Mouse (Mus musculus): ENCODE measurements around the gene Olfr429.
"Not testable (repeated sequence)": the region's sequence is repeated elsewhere in the genome, so short reads cannot be mapped to it uniquely, and the experiment has no call there.

Gene Olfr429

DNA sequence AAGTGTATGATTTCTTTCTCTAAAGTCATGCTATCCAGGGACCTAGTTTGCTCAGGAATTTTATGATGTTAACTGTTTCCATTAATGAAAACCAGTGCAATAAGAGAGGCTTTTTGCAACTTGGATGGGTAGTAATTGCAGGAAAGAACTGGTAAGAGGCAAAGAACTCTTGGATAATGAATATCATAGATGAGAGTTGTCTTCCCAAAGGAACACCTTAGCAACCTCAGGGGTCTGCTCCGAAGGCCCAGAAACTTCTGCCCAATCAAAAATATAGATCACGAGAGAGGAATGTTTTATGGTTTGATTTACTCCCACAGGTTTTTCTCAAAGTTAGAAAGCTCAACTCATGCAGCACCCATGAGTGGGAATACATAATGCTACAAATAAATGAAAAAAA lies at the start of gene Olfr429:
Gene Olfr429, plus strand, starts transcription at position 301 of the 400 bp plus-strand sequence.
- DNase-seq (ENCODE audit: low spot score in 2 of 2) = no peak

- no peak for DNase-seq (ENCODE audit: low spot score in 2 of 2)
Measured at GRCm38 (mm10) chr1:174035841-174036240, 48.3 kb upstream of the Olfr429 start.

DNA sequence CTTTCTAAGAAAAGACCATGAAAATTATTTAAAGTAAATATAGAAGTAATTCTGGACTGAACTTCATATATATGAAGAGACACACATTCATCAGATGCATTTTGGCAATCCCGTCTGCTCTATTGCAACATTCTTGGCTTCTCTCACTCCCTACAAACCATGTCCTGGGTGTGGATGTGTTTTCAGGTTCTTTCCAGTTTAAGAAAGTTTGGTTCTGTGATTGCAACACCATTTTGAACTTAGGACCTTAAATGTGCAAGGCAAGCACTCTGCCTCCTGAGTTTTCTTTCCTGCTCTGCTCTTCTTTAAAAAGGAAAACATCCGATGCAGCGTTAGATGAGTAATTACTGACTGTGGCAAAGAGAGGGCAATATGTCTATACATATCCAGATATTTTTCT lies 45.7 kb upstream of the Olfr429 start:
- DNase-seq (ENCODE audit: low spot score in 2 of 2) = no peak

DNA sequence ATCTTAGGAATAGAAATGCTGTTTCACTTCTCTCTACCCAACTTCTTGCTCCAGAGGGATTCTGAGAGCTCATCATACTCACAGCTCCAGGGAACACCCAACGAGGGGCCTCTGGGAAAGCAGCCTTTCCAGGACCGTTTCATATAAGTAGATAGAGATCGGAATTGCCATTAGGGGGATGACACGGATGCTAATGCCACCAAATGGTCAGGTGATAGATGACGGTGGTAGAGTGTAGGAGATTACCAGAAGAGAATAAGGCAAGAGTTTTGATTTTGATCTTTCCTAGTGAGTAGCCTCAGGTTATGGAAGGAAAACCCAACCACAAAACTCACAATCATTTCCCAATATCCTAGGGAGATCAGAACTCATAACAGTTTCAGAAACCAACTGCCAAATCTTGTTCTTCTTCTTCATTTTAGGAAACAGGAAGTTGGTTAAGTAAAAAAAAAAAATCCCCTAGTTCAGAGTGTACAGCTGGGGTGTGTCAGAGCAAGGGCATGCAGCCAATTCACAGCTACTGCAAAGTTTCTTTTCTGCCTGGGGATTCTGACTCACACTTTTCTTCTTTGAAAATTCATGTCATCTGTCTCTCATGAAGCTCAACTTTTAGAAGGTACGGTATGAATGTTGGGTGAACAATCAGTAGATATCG lies 43.5 kb upstream of the Olfr429 start, which contains the start of gene Olfr433:
Gene Olfr433, plus strand, starts transcription at position 183 of the 655 bp plus-strand sequence.
- DNase-seq (ENCODE audit: low spot score in 2 of 2) = no peak

DNA sequence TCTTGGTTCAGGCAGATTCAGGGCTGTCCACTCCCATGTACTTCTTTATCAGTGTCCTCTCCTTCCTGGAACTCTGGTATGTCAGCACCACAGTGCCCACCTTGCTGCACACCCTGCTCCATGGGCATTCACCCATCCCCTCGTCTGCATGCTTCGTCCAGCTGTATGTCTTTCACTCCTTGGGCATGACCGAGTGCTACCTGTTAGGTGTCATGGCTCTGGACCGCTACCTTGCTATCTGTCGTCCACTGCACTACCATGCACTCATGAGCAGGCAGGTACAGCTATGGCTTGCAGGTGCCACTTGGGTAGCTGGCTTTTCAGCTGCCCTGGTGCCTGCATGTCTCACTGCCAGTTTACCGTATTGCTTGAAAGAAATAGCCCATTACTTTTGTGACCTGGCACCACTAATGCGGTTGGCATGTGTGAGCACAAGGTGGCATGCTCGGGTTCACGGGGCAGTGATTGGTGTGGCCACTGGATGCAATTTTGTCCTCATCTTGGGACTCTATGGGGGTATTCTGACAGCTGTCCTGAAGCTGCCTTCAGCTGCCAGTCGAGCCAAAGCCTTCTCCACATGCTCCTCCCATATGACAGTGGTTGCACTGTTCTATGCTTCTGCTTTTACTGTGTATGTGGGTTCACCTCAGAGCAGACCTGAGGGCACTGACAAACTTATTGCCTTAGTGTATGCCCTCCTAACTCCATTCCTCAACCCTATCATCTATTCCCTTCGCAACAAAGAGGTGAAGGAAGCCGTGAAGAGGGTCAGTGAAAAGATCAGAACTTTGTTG lies 41.8 kb upstream of the Olfr429 start:
- DNase-seq (ENCODE audit: low spot score in 2 of 2) = not testable (repeated sequence)

DNA sequence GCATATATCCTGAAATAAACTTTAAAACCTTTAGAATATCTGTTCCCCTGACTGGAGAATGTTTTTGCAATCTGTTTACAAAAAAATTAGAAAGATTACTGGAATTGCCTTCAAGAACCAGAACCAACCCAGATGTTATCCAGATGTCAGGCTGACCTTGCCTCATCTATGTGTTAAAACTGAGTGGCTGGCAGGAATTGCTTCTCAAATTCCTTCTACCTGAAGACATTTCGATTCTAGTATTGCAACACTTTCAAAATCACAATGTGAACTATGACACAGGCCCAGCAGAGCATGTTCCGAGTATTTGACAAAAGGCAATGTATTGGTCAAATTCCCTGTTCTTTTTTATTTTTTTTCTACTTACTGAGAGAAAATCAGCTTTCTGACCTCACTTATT lies 39.7 kb upstream of the Olfr429 start:
- no peak for DNase-seq (ENCODE audit: low spot score in 2 of 2)

DNA sequence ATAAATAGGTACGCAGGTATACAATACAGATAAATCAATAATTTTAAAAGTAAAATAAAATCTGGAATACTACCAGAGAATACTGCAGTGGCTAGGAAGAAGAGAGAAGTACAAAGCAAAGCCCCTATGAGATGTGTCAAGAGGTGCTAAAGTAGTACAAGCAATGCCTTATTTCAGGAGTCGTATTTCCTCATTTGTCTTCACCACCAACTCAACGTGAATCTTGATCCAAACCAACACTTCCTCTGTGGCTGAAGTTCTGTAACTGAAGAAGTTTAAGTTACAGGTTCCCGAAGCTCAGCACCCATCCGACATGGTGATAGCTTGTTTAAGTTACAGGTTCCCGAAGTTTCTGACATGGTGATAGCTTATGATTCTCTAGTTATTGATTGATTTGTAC lies 35.9 kb upstream of the Olfr429 start:
- DNase-seq (ENCODE audit: low spot score in 2 of 2) = not testable (repeated sequence)

DNA sequence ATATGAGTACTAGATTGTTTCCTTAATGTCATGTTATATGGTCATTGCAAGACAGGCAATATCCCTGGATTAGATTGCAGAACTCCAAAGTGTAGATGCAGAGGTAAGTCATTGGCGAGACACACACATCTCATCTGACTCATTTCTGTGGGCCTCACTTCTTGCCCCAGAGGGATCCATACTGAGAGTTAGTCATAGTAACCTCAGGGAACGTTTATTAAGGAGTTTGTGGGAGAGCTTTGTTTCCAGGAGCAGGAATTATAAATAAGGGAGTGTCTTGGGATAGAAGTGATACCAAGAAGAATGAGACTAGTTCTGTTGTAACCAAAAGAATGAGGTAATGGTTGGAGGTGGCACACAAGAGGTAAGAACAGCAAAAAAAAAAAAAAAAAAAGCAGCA lies 35.2 kb upstream of the Olfr429 start, which contains the start of gene Olfr432:
Gene Olfr432, plus strand, starts transcription at position 313 of the 400 bp plus-strand sequence.
- no peak for DNase-seq (ENCODE audit: low spot score in 2 of 2)

- not testable (repeated sequence) for DNase-seq (ENCODE audit: low spot score in 2 of 2)
Measured at GRCm38 (mm10) chr1:174049357-174049756, 34.8 kb upstream of the Olfr429 start.

- DNase-seq (ENCODE audit: low spot score in 2 of 2) = no peak
Measured at GRCm38 (mm10) chr1:174050532-174050931, 33.6 kb upstream of the Olfr429 start.

- DNase-seq (ENCODE audit: low spot score in 2 of 2) = no peak
Measured at GRCm38 (mm10) chr1:174051515-174051914, 32.6 kb upstream of the Olfr429 start.

DNA sequence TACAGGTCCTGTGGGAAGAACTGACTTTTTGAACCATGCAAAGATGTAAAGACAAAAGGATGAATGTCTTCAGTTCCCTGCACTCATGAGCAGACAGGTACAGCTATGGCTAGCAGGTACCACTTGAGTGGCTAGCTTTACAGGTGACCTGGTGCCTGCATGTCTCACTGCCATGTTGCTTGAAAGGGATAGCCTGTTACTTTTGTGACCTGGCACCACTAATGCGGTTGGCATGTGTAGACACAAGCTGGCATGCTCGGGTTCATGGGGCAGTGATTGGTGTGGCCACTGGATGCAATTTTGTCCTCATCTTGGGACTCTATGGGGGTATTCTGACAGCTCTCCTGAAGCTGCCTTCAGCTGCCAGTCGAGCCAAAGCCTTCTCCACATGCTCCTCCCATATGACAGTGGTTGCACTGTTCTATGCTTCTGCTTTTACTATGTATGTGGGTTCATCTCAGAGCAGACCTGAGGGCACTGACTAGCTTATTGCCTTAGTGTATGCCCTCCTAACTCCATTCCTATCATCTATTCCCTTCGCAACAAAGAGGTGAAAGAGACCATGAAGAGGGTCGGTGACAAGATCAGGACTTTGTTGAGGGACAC lies 32.1 kb upstream of the Olfr429 start:
- DNase-seq (ENCODE audit: low spot score in 2 of 2) = no peak

- DNase-seq (ENCODE audit: low spot score in 2 of 2) = no peak
Measured at GRCm38 (mm10) chr1:174052981-174053380, 31.1 kb upstream of the Olfr429 start.

GRCm38 (mm10) chr1:174055248-174055647 lies 28.9 kb upstream of the Olfr429 start:
- DNase-seq (ENCODE audit: low spot score in 2 of 2) = no peak

DNA sequence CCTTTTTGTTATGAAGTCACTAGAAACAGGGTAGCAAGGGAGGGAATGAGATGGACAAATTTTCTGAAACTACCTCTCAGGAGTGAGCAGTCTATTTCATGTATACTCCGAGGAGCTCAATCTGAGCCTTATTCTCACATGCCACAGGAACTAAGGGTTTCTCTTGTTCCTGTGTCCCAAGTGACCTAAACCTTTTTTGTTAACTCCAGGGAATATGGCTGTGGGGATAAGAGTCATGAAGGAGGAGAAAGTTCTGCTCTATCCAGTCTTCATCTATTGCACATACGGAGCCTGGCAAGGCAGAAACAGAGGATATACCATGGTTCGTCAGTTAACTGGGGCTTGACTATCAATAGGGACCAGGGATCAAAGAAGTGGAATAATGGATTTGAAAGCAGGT lies 17.8 kb upstream of the Olfr429 start, which contains the start of gene Olfr430:
Gene Olfr430, plus strand, starts transcription at position 301 of the 400 bp plus-strand sequence.
- no peak for DNase-seq (ENCODE audit: low spot score in 2 of 2)

DNA sequence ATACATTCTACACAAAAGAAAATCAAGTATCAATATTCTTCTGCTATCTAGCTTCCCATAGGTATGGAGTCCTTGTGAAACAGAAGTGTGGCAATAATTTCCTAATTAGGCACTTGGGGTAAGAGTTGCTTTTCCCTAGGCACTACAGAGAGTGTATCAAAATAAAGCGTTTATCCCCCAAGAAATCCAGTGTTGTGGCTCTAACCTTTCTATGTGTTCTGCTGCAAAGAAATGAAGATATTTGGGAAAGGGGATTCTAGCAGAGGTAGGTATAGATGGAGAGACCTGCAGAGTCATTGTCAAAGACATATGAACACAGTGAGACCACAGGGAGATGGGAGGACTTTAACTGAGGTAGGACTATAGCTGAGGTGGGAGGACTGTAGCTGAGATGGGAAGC lies 12.5 kb downstream of the Olfr429 start, which contains the start of gene Olfr427:
Gene Olfr427, plus strand, starts transcription at position 301 of the 400 bp plus-strand sequence.
- no peak for DNase-seq (ENCODE audit: low spot score in 2 of 2)

DNA sequence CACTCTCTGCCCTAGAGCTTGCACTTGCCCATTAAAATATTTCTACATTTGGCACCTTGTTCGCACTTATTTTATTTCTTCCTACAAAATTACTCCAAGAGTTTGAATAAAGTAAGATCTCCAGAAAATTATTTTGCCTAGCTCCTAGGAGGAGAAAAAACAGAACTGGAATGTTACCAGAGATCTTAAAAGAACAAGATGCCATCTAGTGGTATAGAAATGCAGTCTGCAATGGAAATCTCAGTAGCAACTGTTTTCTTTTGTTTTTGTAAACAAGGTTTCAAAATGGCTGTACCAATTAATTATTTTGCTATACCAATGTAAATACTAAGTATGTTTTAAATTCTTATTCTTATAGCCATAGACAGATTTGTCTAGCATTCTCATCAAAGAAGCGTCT lies 19.6 kb downstream of the Olfr429 start:
- DNase-seq (ENCODE audit: low spot score in 2 of 2) = no peak

- no peak for DNase-seq (ENCODE audit: low spot score in 2 of 2)
Measured at GRCm38 (mm10) chr1:174121062-174121461, 36.9 kb downstream of the Olfr429 start, which contains the start of gene Olfr231. Gene Olfr231, minus strand, starts transcription at chr1:174121162.

DNA sequence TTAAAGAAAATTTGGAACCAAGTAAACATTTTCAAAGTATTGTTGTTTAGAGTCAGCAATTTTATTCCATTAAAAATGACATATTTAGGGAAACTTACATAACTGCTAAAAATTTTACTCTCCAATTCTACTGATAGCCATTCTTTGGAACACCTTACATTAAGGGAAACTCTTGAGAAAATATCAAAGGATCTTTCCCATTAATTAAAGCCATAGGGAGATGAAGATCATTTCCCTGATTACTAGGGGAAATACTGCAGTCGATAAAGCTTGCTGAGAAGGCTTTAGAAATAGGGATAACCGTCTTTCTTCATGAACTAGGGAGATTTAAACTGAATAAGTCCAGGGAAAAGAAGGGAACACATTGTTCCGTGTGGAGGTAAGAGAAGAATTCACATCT lies 47.1 kb downstream of the Olfr429 start, which contains the start of gene Olfr424:
Gene Olfr424, plus strand, starts transcription at position 301 of the 400 bp plus-strand sequence.
- DNase-seq (ENCODE audit: low spot score in 2 of 2) = no peak

- no peak for DNase-seq (ENCODE audit: low spot score in 2 of 2)
Measured at GRCm38 (mm10) chr1:174131999-174132398, 47.9 kb downstream of the Olfr429 start.

Data from frontal cortex, postnatal 10 days (tissue).